Mouse (Mus musculus) neutrophil, adult 5-6 weeks (primary cell): ENCODE measurements around the gene Mogs. TPM values are rescaled to one million over a fixed set of nuclear protein-coding genes. Genes with fewer than 3 reads are reported as not detected.

Experiments used
- ATAC-seq: fragments of 151-379, 151-347 bp; 2 replicates; pipeline ENCODE4 v1.8.0; 2017; ENCODE audit warnings: mild to moderate bottlenecking, moderate TSS enrichment; ENCODE audit not compliant: insufficient number of reproducible peaks, poor library complexity, low FRiP score, severe bottlenecking; ENCODE audit errors: extremely low read depth
- total RNA-seq: library from RNA; stranded (forward); fragments of 200-1000 nt; gene quantifications from 2 replicates; pipeline ENCODE4 v1.2.3, GENCODE M21; 2017

The Mogs gene
- total RNA-seq, 1 experiment from 2014 or later, result 36.2 TPM

- ATAC-seq, result 0 out of 2 replicates have a peak, but pooled peaks have one; percentile 17
Measured at GRCm38 (mm10) chr6:83166243-83166630, 50.9 kb downstream of the Mogs start.

Other genes starting within 250 kb of the Mogs start
- gene Sema4f, start 175.7 kb upstream of the Mogs start, total RNA-seq, result 0.58 and 1.5 TPM in 2 replicates
- 1.1 and 2.1 TPM in 2 replicates for gene M1ap, start 168.6 kb upstream of the Mogs start, total RNA-seq
- 20.7 and 25.4 TPM in 2 replicates for gene Dok1, start 82.0 kb upstream of the Mogs start, total RNA-seq
- 0.47 and 0.74 TPM in 2 replicates for gene Loxl3, start 81.3 kb upstream of the Mogs start, total RNA-seq
- gene Aup1, start 61.0 kb upstream of the Mogs start, total RNA-seq, result 221 and 242 TPM in 2 replicates
- 33.3 and 36.1 TPM in 2 replicates for gene Htra2, start 60.2 kb upstream of the Mogs start, total RNA-seq
- gene Dqx1, start 57.7 kb upstream of the Mogs start, total RNA-seq, result 2.5 and 4.3 TPM in 2 replicates
- not detected in 2 replicates for gene Tlx2, start 45.2 kb upstream of the Mogs start, total RNA-seq
- gene Pcgf1, start 37.6 kb upstream of the Mogs start, total RNA-seq, result 9.5 and 15.0 TPM in 2 replicates
- not detected in 2 replicates for gene Lbx2, start 29.1 kb upstream of the Mogs start, total RNA-seq
- 8.6 and 11.9 TPM in 2 replicates for gene Ccdc142, start 13.9 kb upstream of the Mogs start, total RNA-seq
- gene Gm42688, start 13.9 kb upstream of the Mogs start, total RNA-seq, result 6.6 and 7.6 TPM in 2 replicates
- gene Mrpl53, start 6.5 kb upstream of the Mogs start, total RNA-seq, result 8.8 and 20.5 TPM in 2 replicates
- gene Wbp1, start 6.1 kb downstream of the Mogs start, total RNA-seq, result 79.6 and 83.8 TPM in 2 replicates
- 52.8 and 57.5 TPM in 2 replicates for gene Ino80b, start 9.9 kb downstream of the Mogs start, total RNA-seq
- not detected in 2 replicates for gene Rtkn, start 20.0 kb downstream of the Mogs start, total RNA-seq
- gene Wdr54, start 40.9 kb downstream of the Mogs start, total RNA-seq, result 0.49 TPM in 1 of 2 replicates, not detected in the other
- not detected in 2 replicates for gene 1700003E16Rik, start 40.9 kb downstream of the Mogs start, total RNA-seq
- gene Dctn1, start 50.4 kb downstream of the Mogs start, total RNA-seq, result 80.4 and 83.4 TPM in 2 replicates
- gene Slc4a5, start 104.3 kb downstream of the Mogs start, total RNA-seq, result not detected in 2 replicates
- 8.4 and 10.6 TPM in 2 replicates for gene Mthfd2, start 210.4 kb downstream of the Mogs start, total RNA-seq
- gene Mob1a, start 210.5 kb downstream of the Mogs start, total RNA-seq, result 245 and 270 TPM in 2 replicates
- 24.7 and 25.7 TPM in 2 replicates for gene Bola3, start 233.7 kb downstream of the Mogs start, total RNA-seq